In the genomic region with DNA sequence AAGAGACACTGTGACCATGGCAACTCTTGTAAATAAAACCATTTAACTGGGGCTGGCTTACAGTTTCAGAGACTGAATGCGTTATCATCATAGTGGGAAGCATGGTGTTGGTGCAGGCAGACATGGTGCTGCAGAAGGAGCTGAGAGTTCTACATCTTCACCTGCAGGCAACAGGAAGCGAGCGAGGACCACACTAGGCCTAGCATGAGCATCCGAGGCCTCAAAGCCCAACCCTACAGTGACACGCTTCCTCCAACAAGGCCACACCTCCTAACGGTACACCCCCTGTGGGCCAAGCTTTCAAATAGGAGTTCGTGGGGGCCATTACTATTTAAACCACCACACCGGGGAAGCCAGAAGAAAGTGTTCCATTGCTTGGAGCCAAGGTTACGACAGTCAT, we compare ENCODE assay signal across 25 mouse cellular contexts.
DNase-seq lines count a peak whose midpoint lies in the region.
"Had no signal": no experiment of that assay in that cellular context is flagged by ENCODE, and none has a peak within 500 bp of the region (broad histone marks: within the 10 kb centered on the region; RNA-seq: fewer than 3 reads in every experiment).

No protein-coding gene starts in this region.

- no peaks in the 10 kb centered on the region; the same call in 1 of the 2 replicates for H3K27me3 ChIP-seq in splenic B cell, adult 2 months (ENCODE audit: control insufficient read depth, insufficient read depth, low read length, poor library complexity, severe bottlenecking)
- H3K27me3 ChIP-seq: heart, embryonic 13.5 days; hindbrain, embryonic 15.5 days; intestine, embryonic 15.5 days; neural tube, embryonic 13.5 days had no signal

- peak; percentile 45 to 46 for DNase-seq in spleen, postnatal 36 days (ENCODE audit: low spot score in 2 of 2)
- no peak for DNase-seq in spleen, postnatal 14 days (ENCODE audit: low spot score in 2 of 2)
- DNase-seq in CD4-positive, CD25-positive, alpha-beta regulatory T cell, adult 2 months (ENCODE audit: low read depth, low spot score): peak; percentile 77
- DNase-seq in T-cell, adult 2 months (ENCODE audit: low spot score): peak; percentile 14
- DNase-seq in splenic B cell, adult 2 months (ENCODE audit: low read depth, low spot score): peak; percentile 75
- no peak for DNase-seq in frontal cortex, postnatal 36 days (ENCODE audit: low spot score in 2 of 2)
- no peak for DNase-seq in ovary, postnatal 36 days (ENCODE audit: low spot score)
- DNase-seq in embryo, embryonic 11 days: no peak
- DNase-seq: adrenal gland, postnatal 14 days; cerebellum, adult 11-12 months; cerebellum, adult 9-11 months; heart, postnatal 10 days; kidney, adult 2 months; liver; lung, adult 2 months; lung, postnatal 14 days; retina, postnatal 1 day; right cerebral cortex, postnatal 14 days; thymus, postnatal 4 days had no signal

- no peaks in the 10 kb centered on the region for H3K36me3 ChIP-seq in splenic B cell, adult 2 months (ENCODE audit: control insufficient read depth, insufficient read depth, low read length, poor library complexity, severe bottlenecking)
- H3K36me3 ChIP-seq: heart, embryonic 13.5 days; hindbrain, embryonic 10.5 days; hindbrain, embryonic 15.5 days; intestine, embryonic 15.5 days; midbrain, embryonic 10.5 days; neural tube, embryonic 13.5 days had no signal

Comparison
In these comparisons a context has a peak if more than half of its experiments do, and no peak if none do; other contexts are left out.
1. DNase-seq: peak in spleen, postnatal 36 days (2 of 2), CD4-positive, CD25-positive, alpha-beta regulatory T cell, adult 2 months (single experiment), T-cell, adult 2 months (single experiment) and splenic B cell, adult 2 months (single experiment); none in spleen, postnatal 14 days (0 of 2), frontal cortex, postnatal 36 days (0 of 2), ovary, postnatal 36 days (single experiment) and embryo, embryonic 11 days (single experiment).